Mouse (Mus musculus): ENCODE results near the gene Whamm. TPM values are rescaled to one million over a fixed set of nuclear protein-coding genes. Genes with fewer than 3 reads are reported as not detected.

Whamm gene
- total RNA-seq, 2 experiments from 2014 or later = 14.5 to 15.9 TPM

DNA sequence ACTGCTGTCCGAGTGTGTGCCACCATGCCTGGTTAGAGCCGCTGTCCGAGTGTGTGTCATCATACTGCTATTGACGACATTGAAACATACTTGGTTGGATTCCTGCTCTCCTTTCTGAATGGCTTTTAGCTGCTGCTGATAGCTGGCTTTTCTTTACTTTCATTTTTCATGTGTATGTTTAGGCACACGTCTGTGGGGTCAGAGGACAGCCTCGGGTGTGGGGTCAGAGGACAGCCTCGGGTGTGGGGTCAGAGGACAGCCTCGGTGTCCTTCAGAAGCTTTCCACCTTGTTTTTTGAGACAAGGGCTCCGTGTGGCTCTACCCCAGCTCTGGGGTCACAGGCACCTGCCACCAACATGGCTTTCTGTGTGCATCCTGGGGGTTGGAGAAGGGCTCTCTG is 21.6 kb downstream of the Whamm start:
- intact Hi-C loops (cut with DNase I) = no loop called here
- no peak for DNase-seq

DNA sequence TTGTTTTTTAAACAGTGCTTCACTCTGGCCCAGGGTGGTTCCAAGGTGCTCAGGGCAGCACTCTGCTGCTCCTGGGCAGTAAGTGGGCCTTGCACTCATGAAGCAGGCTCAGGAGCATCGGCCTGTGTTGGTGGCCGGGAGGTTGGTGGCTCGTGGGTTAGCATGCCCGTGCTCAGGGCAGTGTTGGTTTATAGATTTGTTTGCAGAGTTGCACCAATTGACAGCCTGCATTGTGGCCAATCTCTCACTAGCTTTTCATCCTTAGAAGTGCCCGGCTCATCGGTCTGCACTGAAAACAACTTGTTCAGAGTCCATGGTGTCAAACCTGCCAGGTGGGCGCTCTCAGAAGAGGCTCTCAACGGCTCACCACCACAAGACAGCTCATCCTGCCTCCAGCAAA is 22.3 kb downstream of the Whamm start:
- intact Hi-C loops (cut with DNase I) = no loop called here
- no peak for DNase-seq

DNA sequence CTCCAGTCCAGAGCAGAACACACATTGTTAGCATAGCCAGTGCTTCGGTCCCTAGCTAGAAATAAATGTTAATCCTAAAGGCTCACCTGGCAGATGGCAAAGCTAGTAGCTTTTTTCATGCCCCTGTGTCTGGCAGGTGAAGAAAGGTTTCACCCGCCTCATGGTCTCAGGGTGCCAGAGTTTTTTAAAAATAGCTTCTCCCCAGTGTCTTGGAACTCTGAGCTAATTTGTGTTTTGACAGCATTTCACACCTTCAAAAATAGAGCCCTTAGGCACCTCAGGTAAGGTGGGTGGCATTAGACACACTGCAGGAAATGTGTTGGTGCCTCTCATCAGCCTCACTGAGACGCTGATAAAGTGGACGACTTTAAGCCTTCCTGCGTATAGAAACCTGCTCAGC is 24.0 kb downstream of the Whamm start:
- intact Hi-C loops (cut with DNase I) = no loop called here
- no peak for DNase-seq

DNA sequence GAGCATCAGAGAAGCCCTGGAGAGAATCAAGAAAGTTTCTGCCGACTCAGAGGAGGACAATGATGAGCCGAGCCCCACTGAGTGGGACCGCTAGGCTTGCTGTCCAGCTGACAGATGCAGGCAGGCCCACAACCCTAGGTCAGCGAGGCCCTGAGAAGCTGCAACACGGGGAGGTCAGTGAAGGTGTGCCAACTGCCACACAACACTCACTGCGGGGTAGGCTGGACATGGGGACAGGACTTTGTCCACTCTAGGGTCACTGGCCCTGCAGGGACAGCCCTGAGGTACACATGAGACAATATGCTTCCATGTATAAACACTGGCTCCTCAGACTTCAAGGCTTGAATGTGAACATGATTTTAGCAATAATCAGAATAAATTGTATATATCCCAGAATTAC is 25.0 kb downstream of the Whamm start:
- intact Hi-C loops (cut with DNase I) = no loop called here
- DNase-seq = no peak

DNA sequence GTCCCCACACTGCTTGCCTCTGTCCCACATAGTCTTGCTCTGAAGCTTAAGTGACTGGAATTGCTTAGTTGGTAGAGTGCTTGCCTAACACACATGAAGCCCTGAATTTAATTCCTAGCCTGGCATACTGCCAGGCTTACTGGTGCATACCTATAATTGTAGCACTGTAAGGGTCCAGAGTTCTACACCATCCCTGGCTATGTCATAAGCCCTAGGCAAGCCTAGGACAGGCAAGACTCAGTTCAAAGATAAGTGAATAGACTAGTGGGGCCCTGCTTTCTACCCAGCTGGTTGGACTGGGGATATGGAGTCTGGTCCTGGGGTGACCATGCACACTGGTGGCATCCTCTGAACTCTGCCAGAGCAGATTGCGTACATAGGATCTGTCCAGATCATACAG is 26.6 kb downstream of the Whamm start:
- intact Hi-C loops (cut with DNase I) = no loop called here
- DNase-seq = no peak

DNA sequence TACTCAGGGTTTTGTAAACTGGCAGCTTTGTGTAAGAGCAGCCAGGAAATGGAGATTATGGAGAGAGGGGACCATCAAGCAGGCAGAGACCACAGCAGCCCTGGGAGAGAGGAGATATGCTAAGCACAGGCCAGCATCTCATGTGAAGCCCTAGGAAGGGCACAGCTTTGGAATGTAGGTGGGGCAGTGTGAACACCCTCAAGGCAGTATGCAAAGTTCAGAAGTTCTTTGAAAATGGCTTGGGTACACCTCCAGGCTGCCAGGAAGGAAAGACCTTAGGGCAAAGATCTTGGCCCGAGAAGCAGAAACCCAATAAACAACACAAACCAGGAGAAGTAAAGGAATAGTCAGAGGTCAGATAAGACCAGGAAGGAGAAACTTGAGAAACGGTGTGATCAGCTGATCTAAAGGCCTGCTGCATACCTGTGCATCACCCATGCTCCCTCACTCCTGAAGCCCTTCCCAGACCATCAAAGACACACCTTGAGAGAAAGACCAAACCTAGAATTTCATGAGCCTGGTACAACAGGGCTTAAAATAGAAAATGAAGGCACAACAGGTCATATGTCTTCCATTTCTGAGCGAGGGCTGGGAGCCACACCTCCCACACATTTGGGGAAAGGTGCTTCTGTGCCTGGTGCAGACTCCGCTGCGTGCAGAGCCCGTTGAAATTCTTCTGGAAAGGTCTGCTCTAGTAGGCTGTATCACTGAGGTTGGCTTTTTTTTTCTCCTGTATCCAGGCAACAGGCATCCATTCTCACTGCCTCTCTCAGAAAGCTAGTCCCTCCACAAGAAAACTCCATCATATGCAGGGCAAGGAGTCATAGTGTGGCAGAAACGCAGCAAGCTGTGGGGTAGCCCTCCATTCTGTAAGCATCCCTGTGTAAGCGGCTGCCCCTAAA is 28.6 kb downstream of the Whamm start:
- intact Hi-C loops (cut with DNase I) = no loop called here

DNA sequence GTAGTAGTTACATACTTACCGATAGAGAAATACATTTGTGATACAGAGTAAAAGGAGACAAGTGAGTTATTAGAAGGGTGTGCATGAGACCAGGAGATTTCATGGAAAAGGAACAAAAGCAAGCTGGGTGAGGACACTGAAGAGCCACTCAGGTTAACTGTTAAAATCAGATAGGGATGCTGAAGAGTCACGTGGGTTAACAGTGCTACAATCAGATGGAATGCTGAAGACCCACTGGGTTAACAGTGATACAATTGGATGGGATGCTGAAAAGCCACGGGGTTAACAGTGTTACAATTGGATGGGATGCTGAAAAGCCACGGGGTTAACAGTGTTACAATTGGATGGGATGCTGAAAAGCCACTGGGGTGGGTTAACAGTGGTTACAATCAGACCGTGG is 33.9 kb downstream of the Whamm start:
- intact Hi-C loops (cut with DNase I) = no loop called here

More for the DNA sequence above, 28.6 kb downstream of the Whamm start:
- DNase-seq = no peak

DNA sequence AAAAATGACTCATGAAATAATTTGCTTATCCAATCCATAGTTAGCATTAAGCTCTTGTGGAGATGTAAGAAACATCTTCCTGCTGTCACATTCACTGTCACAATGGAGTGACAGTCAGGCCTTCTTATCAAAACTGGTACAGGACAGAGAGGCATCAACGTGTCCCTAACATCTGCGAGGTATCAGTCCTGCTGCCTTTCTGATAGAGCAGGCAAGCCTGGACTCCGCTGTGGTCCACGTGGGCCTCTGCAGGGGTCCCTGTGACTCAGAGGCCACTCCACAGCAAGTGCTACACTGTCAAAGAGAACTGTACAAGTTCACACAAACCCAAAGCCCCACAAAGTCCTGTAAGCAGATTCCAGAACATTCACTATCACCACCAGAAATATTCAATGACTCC is 34.4 kb downstream of the Whamm start:
- no peak for DNase-seq
- intact Hi-C loops (cut with DNase I) = no loop called here

More for the DNA sequence above, 33.9 kb downstream of the Whamm start:
- DNase-seq = no peak

DNA sequence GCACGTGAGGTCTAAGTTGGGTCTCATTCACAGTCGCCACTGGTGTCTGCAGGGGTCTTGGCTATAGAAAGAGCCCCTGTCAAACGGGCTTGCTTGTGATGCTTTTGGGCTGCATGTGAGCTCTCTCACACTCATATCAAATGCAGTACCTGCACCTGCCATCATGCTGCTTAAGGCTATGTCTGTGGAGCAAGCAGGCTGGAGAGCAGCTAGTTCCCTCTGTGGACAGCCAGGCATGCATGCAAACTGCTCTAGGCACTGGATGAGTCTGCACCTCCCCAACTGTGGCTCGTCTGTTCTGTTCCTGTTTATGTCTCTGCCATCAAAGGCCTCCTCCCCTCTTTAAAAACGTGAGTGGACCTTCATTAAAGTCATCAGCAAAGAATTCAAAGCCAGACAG is 35.4 kb downstream of the Whamm start:
- DNase-seq = peak; percentile 29
- intact Hi-C loops (cut with DNase I) = no loop called here

DNA sequence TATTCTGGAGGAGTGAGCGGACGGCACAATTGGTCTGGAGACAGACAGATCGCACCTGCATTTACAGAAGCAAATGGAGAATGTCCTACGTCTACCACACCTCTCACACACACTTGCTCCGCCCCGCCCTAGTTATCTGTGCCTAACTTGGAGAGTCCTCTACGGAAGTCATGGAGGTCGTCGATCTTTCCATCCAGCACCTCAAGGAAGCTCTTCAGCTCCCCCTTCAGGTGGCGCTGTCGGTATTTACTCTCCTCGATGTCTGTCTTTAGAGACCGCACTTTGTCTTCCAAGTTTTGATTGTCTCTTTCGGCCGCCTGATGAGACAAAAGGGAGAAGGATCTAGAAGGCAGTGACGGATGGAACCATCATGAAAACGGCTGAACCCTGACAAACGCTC is 39.1 kb downstream of the Whamm start:
- DNase-seq = peak; percentile 34
- intact Hi-C loops (cut with DNase I) = no loop called here

DNA sequence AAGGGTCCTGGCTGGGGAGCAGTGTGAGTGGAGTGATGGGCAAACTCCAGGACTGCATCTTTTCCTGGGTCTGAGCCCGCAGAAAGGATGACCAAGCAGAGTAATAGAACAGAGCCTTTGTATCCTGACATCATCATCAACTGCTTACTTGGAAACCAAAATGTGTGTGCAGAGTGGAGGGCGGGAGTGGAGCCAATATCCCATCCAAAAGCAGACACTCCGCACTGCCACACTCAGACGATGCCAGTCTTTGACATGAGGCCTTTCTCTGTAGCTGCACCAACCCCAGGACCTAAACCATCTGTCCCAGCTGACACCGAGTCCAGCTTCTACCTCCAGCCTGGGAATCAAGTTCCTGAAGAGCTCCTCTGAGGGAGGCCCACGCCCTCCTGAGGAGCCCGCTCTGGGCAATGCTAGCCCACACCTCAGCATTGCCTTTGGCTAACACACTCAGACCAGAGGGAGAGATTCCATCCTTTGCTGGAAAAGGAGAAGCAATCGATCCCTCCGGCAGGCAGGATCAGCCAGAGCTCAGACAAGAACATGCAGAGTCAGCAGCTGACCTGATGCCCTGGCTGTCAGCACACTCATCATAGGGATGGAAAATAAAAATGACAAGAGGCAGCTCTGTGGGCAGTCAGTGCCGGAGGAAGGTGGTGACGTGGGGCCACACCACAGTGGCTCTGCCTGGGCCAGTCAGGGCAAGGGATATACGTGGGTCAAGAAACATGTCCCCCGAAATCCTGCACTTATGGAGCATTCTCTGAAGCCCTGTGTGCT is 42.0 kb downstream of the Whamm start:
- no peak for DNase-seq
- intact Hi-C loops (cut with DNase I) = no loop called here

DNA sequence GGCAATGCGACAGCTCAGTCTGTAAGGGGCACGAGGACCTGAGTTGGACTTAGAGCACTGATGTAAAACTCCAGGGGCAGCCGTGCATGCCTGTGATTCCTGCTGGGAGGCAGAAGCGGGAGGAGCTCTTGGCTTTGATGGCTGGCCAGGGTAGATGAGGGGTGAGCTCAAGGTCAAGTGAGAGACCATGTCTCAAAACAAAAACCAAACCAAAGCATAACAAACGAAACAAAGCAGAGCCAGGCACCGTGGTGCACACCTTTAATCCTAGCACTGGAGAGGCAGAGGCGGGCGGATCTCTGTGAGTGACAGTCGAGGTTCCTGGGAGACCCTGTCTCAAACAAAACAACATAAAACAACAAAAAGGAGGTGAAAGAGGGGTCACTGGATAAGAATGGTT is 44.0 kb downstream of the Whamm start:
- no peak for DNase-seq
- intact Hi-C loops (cut with DNase I) = no loop called here

DNA sequence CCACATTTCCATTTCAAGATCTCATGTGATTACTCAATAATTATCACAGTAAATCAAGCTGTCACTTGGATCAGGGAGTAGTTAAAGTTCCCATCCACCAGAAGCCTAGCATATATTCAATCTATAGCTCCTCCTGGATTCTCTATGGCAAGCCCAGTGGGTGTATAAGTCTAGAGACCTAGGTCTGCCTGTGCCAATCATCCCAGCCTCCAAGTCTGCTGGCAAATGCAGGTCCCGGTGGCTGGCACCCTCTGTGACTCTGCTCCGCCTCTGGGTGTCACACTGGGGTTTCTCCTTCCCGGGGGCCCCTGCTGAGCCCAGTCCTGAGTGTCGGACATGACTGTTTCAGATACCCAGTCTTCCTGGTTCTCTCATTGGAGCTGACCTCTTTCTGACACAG is 51.7 kb downstream of the Whamm start:
- DNase-seq = no peak
- intact Hi-C loops (cut with DNase I) = no loop called here

DNA sequence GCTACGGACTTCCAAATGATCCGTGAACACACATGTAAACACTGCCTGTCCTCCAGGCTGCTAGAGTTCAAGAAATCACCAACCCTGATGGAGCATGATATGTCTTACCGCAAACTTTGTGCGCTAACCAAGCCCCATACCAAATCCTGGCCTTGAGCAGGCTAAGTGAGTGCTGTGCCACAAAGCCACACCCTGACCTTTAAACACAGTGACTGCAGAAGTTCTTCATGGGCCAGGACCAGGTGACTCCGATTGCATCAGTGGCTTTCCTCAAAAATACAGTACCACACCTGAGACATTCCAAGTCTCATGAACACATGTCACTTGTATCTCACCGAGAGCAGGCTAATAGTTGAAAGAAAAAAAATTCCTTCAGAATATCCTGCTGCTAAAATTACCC is 52.7 kb downstream of the Whamm start:
- intact Hi-C loops (cut with DNase I) = no loop called here
- no peak for DNase-seq

DNA sequence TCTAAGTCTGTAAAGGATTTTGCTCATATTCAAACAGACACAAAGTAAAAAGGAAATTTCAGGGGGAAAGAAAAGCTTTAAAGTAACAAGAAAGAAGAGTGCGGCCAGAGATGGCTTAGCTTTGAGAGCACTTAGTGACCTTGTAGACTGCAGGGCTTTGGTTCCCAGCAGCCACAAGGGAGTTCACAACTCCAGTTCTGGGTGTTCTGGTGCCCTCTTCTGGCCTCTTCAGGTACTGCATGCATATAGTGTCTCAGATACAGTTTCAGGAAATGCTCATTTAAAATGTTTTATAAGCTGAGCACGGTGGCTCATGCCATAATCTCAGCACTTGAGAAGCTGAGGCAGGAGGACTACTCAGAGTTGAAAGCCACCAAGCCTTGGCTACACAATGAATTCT is 55.4 kb downstream of the Whamm start:
- no peak for DNase-seq

DNA sequence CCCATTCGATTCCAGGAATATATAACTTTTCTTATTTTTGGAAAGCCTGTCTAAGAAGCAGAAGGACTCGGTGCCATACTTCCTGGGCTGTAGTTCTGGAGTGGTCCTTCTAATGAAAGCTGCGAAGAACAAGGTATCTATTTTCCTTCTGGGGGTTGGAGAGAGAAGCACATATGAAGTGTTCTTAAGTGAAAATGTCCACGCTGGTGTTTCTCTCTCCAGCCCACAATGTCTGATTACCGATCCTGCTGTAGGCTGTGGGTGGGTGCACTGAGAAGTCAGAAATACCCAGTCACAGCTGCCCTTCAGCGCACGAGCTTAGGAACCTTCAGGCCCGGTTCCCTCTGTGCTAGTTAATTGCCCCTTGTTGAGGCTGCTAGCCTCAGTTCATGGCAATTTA is 60.2 kb downstream of the Whamm start:
- DNase-seq = no peak
- intact Hi-C loops (cut with DNase I) = no loop called here

More for the DNA sequence above, 55.4 kb downstream of the Whamm start:
- intact Hi-C loops (cut with DNase I) = no loop called here

DNA sequence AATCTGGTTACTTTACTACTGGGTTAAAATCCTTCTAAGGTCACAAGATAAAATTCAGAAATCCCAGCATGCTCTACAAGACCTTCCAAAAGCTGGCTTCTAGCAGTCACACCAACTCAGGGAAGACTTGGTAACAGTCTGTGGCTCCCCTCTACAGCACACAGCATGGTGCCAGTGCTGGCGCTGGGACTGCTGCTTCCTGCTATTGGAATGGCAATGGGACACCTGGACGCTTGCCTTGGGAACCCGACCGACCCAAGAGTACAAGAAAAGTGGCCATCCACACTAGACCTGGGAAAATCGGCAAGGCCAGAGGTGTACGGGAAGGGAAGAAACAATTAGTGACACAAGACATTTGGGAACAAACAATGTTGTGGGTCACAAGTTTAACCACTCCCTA is 61.5 kb downstream of the Whamm start:
- intact Hi-C loops (cut with DNase I) = no loop called here
- no peak for DNase-seq

DNA sequence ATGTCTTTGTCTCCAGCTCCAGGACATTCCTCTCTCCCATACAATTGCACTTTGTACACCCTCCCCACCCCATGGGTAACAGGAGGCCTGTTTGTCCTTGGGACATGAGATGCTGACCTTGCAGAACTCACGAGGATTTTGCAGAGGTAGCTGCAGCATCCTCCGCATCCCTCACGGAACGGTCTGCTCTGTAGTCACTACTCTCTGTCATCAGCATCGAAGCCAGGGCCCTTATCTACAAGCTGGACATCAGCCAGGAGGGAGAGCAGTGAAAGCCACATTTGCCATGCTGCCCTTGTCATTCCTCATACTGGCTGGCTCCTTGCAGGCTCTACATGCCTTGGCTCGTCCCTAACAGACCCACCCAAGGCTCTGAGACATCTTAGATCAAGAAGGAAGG is 70.0 kb downstream of the Whamm start:
- intact Hi-C loops (cut with DNase I) = no loop called here
- peak; percentile 33 for DNase-seq

DNA sequence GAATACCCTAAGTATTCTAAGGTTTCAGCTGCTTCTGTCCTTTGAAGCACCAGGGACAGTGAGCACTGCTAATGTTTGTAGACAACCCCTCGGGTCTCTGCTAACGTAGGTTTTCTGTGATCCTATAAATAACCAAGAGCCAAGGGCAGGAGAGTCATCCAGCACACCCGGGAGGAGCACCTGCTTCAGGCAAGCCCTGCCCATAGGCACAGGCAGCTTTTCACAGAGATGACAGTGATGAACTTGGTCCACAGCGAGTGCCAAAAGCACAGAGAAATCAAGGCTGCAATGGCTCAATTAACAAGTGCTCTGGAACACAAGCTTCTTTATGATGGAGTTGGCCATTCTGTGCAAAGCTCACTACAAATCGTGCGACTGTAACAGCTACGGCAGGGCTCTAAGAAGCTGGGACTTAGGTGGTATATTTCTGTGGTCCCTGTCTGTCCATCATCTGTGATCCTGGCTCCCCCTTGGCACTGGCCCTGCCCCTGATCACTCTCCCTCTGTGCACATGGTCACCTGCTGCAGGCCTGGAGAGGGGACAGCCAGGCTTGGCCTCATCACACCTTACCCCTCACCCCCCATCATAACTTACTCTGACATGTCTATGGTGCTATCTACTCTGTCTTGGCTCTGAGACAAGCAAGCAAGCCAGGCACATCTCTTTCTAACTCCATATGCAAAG is 73.6 kb downstream of the Whamm start:
- DNase-seq = peak; percentile 47
- intact Hi-C loops (cut with DNase I) = no loop called here
